Mouse (Mus musculus) mature B cell (primary cell): ENCODE data around the gene Cd28.

ENCODE experiments used
- in situ Hi-C: fragments of 300-500 bp; cut with MboI; formaldehyde crosslinking; loops from 2 replicates; pipeline ENCODE4 v1.14.3; 2019

Cd28 gene

DNA sequence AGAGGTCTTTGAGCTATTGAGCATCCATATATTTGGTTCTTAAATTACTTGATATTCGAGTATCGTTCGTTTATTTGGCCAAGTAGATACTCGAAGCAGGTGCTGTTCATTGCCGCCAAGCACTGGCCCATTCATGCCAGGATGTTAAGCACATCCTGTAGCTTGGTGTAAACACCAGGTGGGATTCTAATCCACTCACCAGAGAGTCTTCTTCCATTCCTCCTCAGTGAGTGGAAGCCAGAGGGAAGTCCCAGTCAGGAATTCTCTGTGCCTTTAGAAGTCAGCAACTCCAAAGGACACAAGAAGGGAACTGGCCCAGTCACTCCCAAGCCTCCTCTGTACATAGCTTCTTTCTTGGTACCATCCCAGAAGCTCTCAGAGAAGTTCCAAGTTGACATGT is at the start of gene Cd28:
Gene Cd28 (plus strand): TSS at position 234 of the 400 bp plus-strand sequence.
- in situ Hi-C loops, result no loop called here

DNA sequence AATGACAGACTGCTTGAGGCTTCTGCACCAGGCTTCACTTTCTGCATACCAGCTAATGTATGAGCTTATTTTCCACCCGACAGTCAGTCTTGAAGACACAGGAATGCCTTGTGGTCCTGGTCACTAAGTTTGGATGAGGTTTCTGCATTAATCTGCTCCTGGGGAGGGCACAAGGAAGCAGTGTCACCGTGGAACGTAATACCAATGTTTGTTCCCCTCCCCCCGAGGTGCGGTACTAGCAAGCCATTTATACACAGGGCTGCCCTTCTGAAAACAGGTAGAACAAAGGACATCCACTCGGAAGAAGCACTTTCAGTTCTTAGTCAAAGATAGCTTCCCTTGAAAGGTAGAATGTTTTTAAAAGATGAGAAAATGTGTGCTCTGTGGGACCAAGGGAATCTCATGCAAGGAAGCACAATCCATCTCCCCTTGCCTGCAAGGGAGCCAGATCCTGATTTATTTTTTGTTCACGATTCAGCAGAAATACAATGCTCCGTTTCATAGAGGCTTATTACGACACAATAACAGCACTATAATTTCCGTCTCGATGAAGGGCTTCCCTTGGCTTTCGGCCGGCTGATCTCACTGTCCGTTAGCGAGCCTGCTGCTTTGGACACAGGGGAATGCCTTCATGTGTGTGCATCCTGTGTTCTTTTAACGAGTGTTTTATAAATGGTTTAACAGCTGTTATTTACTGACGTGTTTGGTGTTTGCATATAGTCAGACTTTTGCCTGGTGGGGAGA is 48.6 kb upstream of the Cd28 start:
- in situ Hi-C loops, result no loop called here

DNA sequence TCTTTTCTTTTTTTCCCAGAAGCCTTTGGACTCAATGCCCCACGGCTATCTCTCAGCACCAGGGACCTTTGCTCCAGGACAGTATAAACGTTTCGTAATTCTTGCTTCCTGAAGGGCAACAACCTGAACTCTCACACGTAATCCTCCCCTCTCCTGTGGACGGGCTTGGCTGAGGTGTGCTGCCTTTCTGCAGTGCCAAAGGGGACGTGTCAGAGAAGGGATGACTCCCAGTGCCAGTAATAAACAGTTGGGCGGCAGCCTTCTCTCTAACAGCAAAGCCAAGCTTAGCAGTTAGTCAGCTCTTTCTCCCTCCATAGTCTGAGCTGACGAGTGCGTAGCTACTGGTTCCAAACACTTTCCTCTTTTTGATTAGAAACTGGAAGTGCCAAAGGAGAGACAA is 47.6 kb upstream of the Cd28 start:
- in situ Hi-C loops, result no loop called here

DNA sequence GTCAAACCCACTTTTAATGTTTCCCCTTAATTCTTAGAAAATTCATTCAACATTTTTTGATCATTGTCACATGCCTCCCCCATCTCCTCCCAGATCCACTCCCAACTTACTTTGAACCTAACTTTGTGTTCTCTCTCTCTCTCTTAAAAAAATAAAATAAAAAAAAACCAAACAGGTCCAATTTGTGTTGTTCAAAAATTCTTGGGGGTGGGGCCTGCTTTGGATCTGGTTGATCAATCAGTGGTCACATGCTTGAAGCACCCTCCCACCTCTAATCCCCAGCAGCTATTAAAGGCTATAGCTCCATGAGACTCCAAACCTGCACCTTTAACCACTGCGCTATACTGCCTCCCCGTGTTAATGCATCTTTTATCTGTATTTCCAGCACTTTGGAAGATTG is 46.9 kb upstream of the Cd28 start:
- in situ Hi-C loops, result no loop called here

DNA sequence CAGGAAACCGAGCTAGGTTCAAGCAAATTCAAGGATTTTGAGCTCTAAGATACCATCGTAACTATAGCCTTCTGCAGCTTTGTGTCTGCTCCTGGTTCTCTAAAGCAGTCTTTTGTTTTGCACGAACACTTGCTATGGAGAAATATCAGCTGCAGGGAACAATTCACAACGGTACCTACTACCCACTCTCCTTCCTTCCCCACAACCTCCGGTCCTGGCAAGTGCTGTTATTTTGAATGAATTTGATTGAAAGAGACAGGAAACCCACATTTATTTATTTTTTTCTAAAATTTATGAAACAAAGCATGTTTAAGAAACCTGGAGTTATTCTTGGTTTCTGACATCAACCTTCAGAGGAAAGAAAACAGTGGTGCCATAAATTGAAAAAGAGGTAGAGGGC is 46.4 kb upstream of the Cd28 start:
- in situ Hi-C loops, result no loop called here

DNA sequence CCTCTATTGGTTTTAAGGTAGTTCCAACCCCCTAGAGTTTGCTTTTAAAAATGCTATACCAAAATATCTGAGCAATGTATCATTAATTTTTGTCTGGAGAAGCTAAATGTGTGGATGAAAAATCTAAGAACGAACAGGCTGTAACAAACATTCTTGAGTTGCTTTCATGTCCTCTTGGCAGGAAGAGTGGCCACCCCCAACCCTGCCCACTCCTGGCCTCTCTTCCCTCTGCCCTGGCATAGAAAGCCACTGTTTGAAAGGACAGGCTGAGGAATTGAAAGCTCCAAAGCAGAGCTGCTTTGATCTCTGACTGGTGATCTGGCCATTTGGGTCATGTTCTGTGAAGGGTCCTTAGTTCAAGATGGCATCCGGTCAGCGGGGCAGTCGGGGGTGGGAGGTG is 32.8 kb upstream of the Cd28 start:
- in situ Hi-C loops, result no loop called here

DNA sequence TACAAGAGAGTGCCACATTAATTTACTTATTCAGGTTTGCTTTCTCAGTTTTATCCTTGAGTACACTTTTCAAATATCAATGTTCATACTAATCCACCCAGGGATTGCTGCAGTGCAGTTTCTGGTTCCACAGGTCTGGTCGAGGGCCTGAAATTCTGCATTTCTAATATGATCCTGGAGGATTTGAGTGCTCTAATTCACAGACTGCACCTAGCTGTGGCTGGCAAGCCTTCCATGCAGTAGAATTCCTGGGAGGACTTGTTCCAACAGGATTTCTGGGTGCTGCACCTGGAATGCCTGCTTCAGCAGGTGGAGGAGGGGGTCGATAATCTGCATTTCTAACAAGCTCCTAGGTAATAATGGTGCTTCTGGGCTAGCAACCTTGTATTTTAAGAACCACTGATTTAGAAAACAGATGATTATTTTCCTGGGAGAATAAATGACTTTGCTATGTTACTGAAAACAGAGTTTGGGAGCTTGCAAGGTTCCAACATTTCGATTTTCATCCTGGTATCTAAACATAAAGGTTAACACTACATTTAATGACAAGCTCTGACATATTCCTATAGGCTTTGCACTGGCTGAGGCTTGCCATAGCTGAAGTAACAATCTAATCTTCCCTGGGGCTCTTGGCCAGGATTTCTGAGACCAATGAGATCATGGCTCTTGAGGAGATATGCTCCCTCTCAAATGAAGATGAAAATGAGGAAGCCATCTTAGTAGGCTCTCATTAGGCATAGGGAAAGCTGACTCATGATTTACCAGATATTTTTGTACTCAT is 20.3 kb upstream of the Cd28 start:
- in situ Hi-C loops, result no loop called here

DNA sequence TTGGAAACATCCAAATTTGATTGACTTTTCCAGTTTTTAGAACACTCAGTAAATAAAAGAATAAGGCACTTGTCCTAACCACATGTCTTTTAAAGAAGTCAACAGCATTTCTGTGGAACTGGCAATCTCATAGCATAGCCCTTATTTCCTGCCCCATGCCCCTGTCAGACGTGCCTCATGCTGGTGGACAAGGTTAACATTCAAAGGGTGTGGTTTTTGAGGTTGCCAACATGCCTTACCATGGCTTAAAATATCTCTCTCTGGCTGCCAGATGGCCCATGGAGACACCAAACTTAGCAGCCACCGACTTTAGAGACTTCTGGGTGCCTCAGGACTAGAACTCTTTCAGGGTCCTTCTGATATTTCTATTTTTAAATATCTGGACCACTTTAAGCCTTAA is 14.0 kb upstream of the Cd28 start:
- in situ Hi-C loops, result no loop called here

DNA sequence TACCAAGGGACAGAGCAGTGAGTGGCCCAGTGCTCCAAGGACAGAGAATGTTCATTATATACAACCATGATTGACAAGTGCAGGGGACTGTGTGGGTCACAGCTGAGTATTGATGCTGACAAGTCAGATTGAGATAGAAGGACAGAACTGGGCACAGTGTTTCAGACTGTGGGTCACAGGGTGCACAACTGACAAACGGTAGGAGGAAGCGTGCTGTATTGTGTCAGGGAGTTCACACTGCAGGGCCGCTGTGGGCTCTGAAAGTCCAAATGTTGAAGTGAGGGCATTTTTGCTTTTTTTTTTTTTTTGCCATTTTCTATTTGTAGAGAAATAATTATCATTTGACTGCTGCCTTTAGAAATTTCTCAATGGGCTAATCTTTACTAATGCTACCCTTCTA is 3.4 kb upstream of the Cd28 start:
- in situ Hi-C loops, result no loop called here

DNA sequence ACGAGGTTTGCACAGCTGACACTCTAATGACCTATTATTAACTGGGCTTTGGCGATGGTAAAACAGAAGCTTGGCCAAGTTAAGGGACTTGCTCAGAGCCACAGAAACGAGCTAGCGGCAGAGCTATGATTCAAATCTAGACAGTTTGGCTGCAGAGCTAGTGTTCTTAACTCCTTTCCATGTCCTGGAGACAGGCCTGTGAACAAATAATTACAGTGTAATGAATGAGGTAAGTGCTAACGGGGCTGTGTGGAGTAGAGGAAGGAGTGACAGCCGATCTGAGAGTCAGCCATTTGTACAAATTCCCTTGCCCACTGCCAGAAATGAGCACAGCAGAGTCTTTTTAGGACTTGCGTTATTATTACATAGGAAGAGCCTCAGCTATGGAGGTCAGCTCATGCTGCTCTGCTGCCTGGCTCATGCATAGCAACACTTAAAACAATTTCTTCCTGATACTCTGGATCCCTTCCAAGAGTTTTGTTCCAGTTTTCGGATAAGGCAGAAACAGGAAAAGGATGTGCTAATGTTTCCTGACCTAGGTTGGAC is 876 bp upstream of the Cd28 start:
- in situ Hi-C loops, result no loop called here

DNA sequence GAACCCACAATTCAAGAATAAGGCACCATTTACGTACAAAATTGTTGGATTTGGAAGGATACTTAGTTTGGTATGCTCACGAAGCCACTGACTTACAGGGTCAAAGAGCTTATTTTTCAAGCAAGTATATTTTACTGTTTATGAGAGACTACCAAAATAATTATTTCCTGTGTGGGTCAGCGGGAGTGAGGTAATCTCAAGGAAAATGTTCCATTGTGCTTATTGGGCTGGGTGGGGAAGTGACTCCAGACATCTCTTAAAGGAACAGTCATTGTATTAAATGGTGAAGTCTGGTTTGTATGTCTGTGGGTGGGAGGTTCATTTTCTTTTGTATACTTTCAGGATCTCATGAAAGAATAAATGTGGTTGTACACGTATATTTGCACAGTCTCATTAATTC is 2.0 kb downstream of the Cd28 start:
- in situ Hi-C loops, result no loop called here

DNA sequence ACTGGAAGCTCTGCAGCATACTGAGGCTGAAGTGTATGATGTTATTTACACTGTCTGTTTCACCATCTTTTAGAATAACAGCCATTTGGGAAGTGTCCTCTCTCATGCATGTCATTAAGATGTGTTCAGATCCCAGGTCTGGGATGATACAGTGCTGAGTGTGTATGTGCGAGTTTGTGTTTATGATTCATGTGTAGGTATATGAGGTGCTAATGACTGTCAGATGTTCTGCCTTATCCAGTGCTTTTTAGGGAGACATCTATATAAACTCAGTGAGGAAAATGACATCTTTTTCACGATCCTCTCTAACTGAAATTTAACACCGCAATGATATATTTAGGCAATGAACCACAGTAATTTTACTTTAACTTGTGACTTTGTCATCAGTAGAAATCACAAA is 7.0 kb downstream of the Cd28 start:
- in situ Hi-C loops, result no loop called here

DNA sequence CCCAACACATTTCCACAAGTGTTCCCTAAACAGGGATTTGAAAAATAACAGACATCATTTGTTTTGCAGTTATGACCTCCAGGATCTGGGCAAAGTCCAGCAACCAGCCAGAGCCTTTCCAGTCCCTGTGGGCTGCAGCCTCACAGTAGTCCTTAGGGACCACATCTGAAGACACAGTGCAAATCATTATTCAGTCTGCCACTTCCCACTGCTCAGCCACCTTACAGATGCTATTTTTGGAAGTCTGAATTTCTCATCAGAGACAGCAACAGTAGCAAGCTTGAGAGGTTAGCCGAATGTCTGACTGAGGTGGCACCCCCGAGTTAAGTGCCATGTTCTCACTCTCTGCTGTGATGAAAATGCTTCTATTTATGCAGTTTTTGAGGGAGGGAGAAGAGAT is 15.3 kb downstream of the Cd28 start:
- in situ Hi-C loops, result no loop called here

DNA sequence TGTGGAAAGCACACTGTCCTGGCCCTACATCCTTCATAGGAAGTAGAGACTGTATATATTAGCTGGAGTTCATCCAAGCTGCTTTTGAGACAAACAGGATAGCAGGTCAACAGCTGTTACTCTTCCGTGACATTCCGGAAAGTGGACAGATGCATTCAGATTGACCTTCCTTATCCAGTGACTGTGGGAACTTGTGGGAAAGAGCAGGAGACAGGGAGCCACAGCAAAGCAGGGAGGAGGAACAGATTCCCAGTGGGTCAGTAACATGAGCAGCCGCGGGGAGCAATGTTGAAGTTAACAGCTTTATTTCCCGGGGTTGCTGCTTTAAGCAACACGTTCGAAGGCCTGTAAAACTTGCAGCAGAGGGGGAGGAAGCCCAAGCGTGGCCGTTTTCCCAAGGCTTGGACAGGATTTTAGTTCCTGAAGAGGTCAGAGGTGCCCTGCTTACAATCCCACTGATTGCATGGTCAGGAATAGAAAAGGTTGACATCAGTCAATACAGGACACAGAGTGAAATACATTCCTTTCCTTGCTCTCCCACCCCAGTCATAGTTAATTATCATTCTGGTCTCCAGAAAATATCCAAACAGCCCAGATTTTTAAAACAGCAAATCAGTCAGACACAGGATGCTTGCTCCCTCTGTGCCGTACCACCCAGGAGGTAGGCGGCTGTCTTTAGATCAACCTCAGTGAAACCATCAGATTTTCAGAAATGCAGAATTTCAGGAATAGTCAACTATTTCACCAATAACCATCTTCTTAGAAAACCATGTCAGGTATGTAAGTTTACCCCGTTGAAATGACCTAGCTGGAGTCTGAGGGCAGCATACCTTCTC is 18.7 kb downstream of the Cd28 start:
- in situ Hi-C loops, result no loop called here

DNA sequence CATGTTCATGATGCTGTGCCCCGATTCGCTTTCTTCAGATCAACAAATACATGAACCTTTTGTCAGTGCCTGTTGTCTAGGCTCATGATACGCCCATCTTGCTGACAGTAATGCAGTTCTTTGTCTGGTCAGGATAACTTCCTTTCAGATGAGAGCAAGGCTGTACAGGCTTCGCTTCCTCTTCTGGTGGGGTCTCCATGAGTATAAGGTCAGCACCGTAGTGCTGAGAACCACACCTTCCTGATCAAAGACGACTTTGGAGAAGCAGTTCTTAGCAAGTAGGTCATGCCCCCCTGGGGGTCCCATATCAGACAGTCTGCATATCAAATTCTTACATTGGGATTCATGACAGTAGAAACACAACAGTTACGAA is 19.3 kb downstream of the Cd28 start:
- in situ Hi-C loops, result no loop called here

DNA sequence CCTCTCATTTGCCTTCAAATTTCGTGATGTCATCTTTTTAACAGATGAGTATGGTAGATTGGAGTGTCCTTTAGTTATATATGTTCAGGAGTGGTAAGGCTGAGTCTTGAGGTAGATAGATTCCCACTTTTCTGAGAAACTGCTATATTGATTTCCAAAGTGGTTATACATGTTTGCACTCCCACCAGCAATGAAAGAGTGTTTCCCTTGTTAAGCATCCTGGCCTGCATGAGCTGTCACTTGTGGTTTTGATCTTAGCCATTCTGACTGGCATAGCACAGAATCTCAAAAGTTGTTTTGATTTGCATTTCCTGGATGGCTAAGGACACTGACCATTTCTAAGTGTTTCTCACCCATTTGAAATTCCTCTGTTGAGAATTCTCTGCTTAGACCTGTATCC is 27.7 kb downstream of the Cd28 start:
- in situ Hi-C loops, result no loop called here

DNA sequence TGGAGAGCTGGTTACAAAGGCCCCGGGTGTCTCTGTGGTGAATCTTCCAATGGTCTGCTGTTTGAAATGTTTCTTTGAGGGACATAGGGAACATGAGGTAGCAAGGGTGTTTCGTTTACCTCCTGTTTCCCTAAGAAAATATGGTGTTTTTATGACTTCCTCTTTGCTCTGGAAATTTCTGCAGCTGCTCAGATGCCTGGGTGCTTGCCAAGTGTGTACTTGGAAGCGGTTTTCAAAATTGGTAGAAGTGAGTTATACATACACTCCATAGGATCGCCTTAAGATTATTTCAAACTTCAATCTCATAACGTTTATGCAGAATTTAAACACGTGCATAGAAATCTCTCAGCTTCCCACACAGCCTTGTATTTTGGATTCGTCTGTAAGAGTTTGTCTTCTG is 29.1 kb downstream of the Cd28 start:
- in situ Hi-C loops, result no loop called here

DNA sequence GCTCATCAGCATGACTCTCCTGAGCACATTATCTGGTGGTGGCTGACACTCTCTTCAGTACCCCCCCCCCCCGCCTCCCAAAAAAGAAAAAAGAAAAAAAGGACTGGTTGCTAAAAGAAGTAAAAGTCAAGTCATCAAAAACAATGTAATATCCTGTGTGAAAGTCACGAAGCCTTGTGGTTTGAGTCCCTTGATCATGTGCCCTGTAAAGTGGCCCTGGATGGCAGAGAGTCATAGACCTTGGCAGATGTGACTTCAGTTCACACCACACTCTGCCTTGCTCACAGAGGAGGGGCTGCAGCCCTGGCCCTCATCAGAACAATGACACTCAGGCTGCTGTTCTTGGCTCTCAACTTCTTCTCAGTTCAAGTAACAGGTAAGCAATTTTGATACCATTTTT is 29.6 kb downstream of the Cd28 start:
- in situ Hi-C loops, result no loop called here

DNA sequence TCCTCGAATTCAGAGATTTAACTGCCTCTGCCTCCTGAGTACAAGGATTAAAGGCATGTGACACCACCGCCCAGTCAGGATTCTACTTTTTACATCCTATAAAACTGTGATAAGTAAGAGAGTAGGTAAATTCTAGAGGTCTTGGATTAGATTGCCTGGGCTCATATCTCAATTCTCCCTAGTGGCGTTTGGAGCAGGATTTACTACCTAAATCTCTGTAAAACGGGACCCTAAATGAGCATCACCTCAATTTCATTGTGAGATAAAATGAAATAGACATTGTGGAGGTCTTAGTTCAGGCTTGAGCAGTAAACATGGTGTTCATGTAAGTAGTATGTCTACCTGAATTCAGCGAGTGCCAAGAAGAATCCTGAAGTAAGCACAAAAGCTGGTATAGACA is 30.3 kb downstream of the Cd28 start:
- in situ Hi-C loops, result no loop called here

DNA sequence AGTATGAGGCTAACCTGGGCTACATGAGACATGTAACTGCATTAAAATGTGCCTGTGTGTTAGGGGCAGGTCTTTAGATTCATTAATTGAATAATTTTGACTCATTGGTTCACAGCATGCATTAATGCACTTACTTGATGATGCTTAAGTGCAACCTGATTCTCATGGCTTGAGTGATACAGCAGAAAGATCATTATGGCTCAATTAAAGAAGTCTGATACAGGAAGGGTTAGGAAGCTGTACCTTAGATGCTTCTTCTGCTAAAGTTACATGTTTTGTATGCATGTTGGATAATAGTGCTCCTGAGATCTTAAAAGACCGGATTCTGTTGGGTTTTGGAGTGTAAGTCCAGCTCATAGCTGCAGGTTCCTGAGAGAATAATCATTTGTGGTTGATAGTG is 31.7 kb downstream of the Cd28 start:
- in situ Hi-C loops, result no loop called here

DNA sequence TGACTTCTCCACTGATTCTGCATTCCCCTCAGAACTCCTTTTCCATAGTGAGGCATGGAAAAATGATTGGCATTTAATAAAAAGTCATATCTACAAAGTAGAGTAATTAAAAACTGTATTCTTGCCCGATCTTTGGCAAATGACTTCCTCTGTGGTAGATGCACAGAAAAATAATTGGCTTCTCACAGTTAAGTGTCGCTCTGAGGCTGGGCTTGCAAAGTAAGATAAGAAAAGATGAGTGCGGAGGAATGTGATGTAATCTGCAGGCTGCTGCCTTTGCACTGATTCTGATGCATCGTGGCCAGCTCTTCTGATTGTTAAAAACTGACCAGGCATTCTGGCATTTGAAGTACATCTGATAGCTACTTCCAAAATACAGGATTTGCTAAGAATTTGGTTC is 32.3 kb downstream of the Cd28 start:
- in situ Hi-C loops, result no loop called here

DNA sequence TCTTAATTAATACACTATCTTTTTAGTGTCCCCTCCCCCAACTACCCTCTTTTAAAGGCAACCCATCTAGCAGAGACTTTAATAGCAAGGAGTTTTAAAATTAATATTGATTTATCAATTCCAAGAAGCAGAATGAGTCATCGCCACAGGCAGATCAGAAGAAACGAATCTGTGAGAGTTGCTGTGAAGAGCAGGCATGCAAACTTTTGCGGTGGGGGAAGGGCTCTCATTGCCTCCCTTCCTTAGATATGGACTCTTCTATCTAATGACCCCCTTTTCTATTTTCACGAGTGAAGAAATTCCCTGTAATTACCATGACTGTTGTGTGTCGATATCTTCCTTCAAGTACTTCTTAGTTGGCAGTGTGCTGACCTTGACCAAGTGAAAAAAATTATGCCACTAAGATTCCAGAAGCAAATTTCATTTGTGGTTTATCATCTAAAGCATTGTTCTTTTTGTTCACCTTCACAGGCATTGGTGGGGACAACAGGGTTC is 32.8 kb downstream of the Cd28 start:
- in situ Hi-C loops, result no loop called here
